Mouse (Mus musculus) heart, embryonic 14.5 days (tissue): Measurements from ENCODE around the gene Phactr1. TPM values are rescaled to one million over a fixed set of nuclear protein-coding genes. Genes with fewer than 3 reads are reported as not detected.

ENCODE experiments used
- ATAC-seq: fragments of 200-750 bp; cut with Nextera tagmentation; 2 replicates; pipeline ENCODE4 v1.8.0; 2017; ENCODE audit warnings: low read depth, moderate TSS enrichment; ENCODE audit not compliant: insufficient number of reproducible peaks, insufficient read depth, low FRiP score
- H3K27ac ChIP-seq, 2 experiments: fragments of 200-500 bp in 1 of 2; fragments of 300-500 bp in 1 of 2; sonication (generic) in 1 of 2; replicated peaks in 1 of 2; 2 replicates each; pipeline ENCODE4 v1.5.1; 2012 to 2014; ENCODE audit warnings: low read depth in 2 of 2, low read length in 2 of 2, control low read depth in 1 of 2, mild to moderate bottlenecking in 1 of 2, mixed read lengths in 1 of 2; ENCODE audit not compliant: control insufficient read depth in 1 of 2, insufficient read depth in 1 of 2
- H3K27me3 ChIP-seq: fragments of 300-500 bp; sonication (generic); 2 replicates; pipeline ENCODE4 v1.6.1; 2014; ENCODE audit warnings: mild to moderate bottlenecking, low read length, control low read depth; ENCODE audit not compliant: control insufficient read depth, insufficient read depth
- H3K36me3 ChIP-seq: fragments of 300-500 bp; sonication (generic); 2 replicates; pipeline ENCODE4 v1.6.1; 2014; ENCODE audit warnings: mild to moderate bottlenecking, control low read depth, low read length, mixed read lengths; ENCODE audit not compliant: control insufficient read depth, insufficient read depth
- H3K4me1 ChIP-seq, 2 experiments: fragments of 200-500 bp in 1 of 2; fragments of 300-500 bp in 1 of 2; sonication (generic) in 1 of 2; 2 replicates each; pipeline ENCODE4 v1.6.1; 2012 to 2014; ENCODE audit warnings: low read length in 2 of 2, control low read depth in 1 of 2, mixed read lengths in 1 of 2; ENCODE audit not compliant: control insufficient read depth in 2 of 2, insufficient read depth in 2 of 2
- H3K4me2 ChIP-seq: fragments of 300-500 bp; sonication (generic); 2 replicates; pipeline ENCODE4 v1.6.1; 2014; ENCODE audit warnings: mild to moderate bottlenecking, low read length
- H3K4me3 ChIP-seq, 2 experiments: fragments of 200-500 bp in 1 of 2; fragments of 300-500 bp in 1 of 2; sonication (generic) in 1 of 2; 2 replicates each; pipeline ENCODE4 v1.5.1; 2012 to 2014; ENCODE audit warnings: low read length in 2 of 2, mild to moderate bottlenecking in 2 of 2, control low read depth in 1 of 2, low read depth in 1 of 2, moderate library complexity in 1 of 2; ENCODE audit not compliant: control insufficient read depth in 1 of 2, insufficient read depth in 1 of 2
- H3K9ac ChIP-seq: fragments of 300-500 bp; sonication (generic); 2 replicates; pipeline ENCODE4 v1.6.1; 2014; ENCODE audit warnings: mild to moderate bottlenecking, low read length
- H3K9me3 ChIP-seq: fragments of 300-500 bp; sonication (generic); 2 replicates; pipeline ENCODE4 v1.6.1; 2016; ENCODE audit warnings: low read length, control low read depth; ENCODE audit not compliant: control insufficient read depth
- WGBS: fragments of 180-500 bp; shearing (Covaris S2); extraction: QIAGEN DNeasy Blood & Tissue Kit; methylation state at CpG from one replicate; pipeline ENCODE4 v1.1.7; 2014; 5-methylcytosine and 5-hydroxymethylcytosine counted together
- polyA plus RNA-seq: library from polyadenylated mRNA; unstranded; fragments of >200 nt; fragmentation: Nextera tagmentation; extraction: Ambion mirVana; gene quantifications from 2 replicates; pipeline ENCODE4 v1.2.1, GENCODE M21; 2014

The Phactr1 gene
- polyA plus RNA-seq, 1 experiment from 2014 or later, result 8.9 TPM

GRCm38 (mm10) chr13:42929529-42930235 is 249.3 kb downstream of the Phactr1 start:
- no peaks in the 10 kb centered on the region for H3K27me3 ChIP-seq
- H3K9me3 ChIP-seq, result peaks cover 12% of the 10 kb centered on the region
- WGBS, result 46% methylated on average over 10 of the region's 10 CpGs
- H3K9ac ChIP-seq, result no peak overlapping the region
- no peaks in the 10 kb centered on the region; a peak in 1 of 4 replicates for H3K4me1 ChIP-seq
- H3K27ac ChIP-seq, result no peak overlapping the region
- no peak overlapping the region for H3K4me3 ChIP-seq
- H3K36me3 ChIP-seq, result no peaks in the 10 kb centered on the region
- no peak overlapping the region for H3K4me2 ChIP-seq
- ATAC-seq, result no peak

- no peak overlapping the region for H3K9ac ChIP-seq
- H3K9me3 ChIP-seq, result peaks cover 10% of the 10 kb centered on the region
- no peak for ATAC-seq
- H3K4me2 ChIP-seq, result no peak overlapping the region
- H3K27me3 ChIP-seq, result no peaks in the 10 kb centered on the region
- no peak overlapping the region for H3K4me3 ChIP-seq
- H3K27ac ChIP-seq, result no peak overlapping the region
- H3K4me1 ChIP-seq, result no peaks in the 10 kb centered on the region; a peak in 1 of 4 replicates
- WGBS, result 90% methylated on average over 5 of the region's 5 CpGs
- no peaks in the 10 kb centered on the region for H3K36me3 ChIP-seq
Observed at GRCm38 (mm10) chr13:42932046-42932445, 251.6 kb downstream of the Phactr1 start.

- H3K4me3 ChIP-seq, result no peak overlapping the region
- ATAC-seq, result no peak
- H3K9me3 ChIP-seq, result no peaks in the 10 kb centered on the region
- WGBS, result 74% methylated on average over 16 of the region's 16 CpGs
- no peak overlapping the region for H3K27ac ChIP-seq
- no peaks in the 10 kb centered on the region for H3K36me3 ChIP-seq
- H3K4me2 ChIP-seq, result no peak overlapping the region
- H3K27me3 ChIP-seq, result no peaks in the 10 kb centered on the region
- no peak overlapping the region for H3K9ac ChIP-seq
- no peaks in the 10 kb centered on the region for H3K4me1 ChIP-seq
Observed at GRCm38 (mm10) chr13:42934538-42935126, 254.2 kb downstream of the Phactr1 start.

GRCm38 (mm10) chr13:42937871-42938270 is 257.4 kb downstream of the Phactr1 start:
- no peaks in the 10 kb centered on the region for H3K4me1 ChIP-seq
- 72% methylated on average over 3 of the region's 3 CpGs for WGBS
- H3K9me3 ChIP-seq, result no peaks in the 10 kb centered on the region
- H3K4me2 ChIP-seq, result no peak overlapping the region
- H3K4me3 ChIP-seq, result no peak overlapping the region
- H3K27me3 ChIP-seq, result no peaks in the 10 kb centered on the region
- no peak overlapping the region for H3K9ac ChIP-seq
- H3K27ac ChIP-seq, result no peak overlapping the region
- H3K36me3 ChIP-seq, result no peaks in the 10 kb centered on the region
- no peak for ATAC-seq

- H3K4me3 ChIP-seq, result no peak overlapping the region
- H3K4me2 ChIP-seq, result no peak overlapping the region
- H3K9ac ChIP-seq, result no peak overlapping the region
- H3K27me3 ChIP-seq, result no peaks in the 10 kb centered on the region
- H3K9me3 ChIP-seq, result no peaks in the 10 kb centered on the region
- no peaks in the 10 kb centered on the region for H3K36me3 ChIP-seq
- no peak overlapping the region for H3K27ac ChIP-seq
- no peak for ATAC-seq
- 92% methylated on average over 1 of the region's 1 CpGs for WGBS
- H3K4me1 ChIP-seq, result no peaks in the 10 kb centered on the region
Observed at GRCm38 (mm10) chr13:42938346-42938745, 257.9 kb downstream of the Phactr1 start.

GRCm38 (mm10) chr13:42940271-42940670 is 259.8 kb downstream of the Phactr1 start:
- Histone ChIP-seq H3K4me2 (no peak overlapping the region), H3K36me3 (no peaks in the 10 kb centered on the region), H3K4me1 (no peaks in the 10 kb centered on the region; a peak in 1 of 4 replicates), H3K27me3 (no peaks in the 10 kb centered on the region), H3K4me3 (no peak overlapping the region), H3K27ac (no peak overlapping the region), H3K9ac (no peak overlapping the region), H3K9me3 (no peaks in the 10 kb centered on the region)
- 74% methylated on average over 3 of the region's 3 CpGs for WGBS
- no peak for ATAC-seq

- no peak for ATAC-seq
- no peaks in the 10 kb centered on the region; a peak in 1 of 4 replicates for H3K4me1 ChIP-seq
- no peaks in the 10 kb centered on the region for H3K27me3 ChIP-seq
- 47% methylated on average over 3 of the region's 3 CpGs for WGBS
- H3K9ac ChIP-seq, result no peak overlapping the region
- no peak overlapping the region for H3K4me3 ChIP-seq
- H3K4me2 ChIP-seq, result no peak overlapping the region
- no peaks in the 10 kb centered on the region for H3K36me3 ChIP-seq
- H3K9me3 ChIP-seq, result no peaks in the 10 kb centered on the region
- no peak overlapping the region for H3K27ac ChIP-seq
Observed at GRCm38 (mm10) chr13:42944106-42944505, 263.7 kb downstream of the Phactr1 start.
